Mouse (Mus musculus) testis, adult 2 months (tissue): Measurements from ENCODE around the gene Otud7a. TPM values are rescaled to one million over a fixed set of nuclear protein-coding genes. Genes with fewer than 3 reads are reported as not detected.

Source experiments
- H3K27ac ChIP-seq: fragments of 200-500 bp; 2 replicates; pipeline ENCODE4 v1.5.1; 2012; ENCODE audit warnings: low read depth, low read length; ENCODE audit not compliant: control insufficient read depth, insufficient read depth
- H3K27me3 ChIP-seq: fragments of 200-500 bp; 2 replicates; pipeline ENCODE4 v1.6.1; 2012; ENCODE audit warnings: mild to moderate bottlenecking, low read length, moderate library complexity; ENCODE audit not compliant: control insufficient read depth, insufficient read depth
- H3K36me3 ChIP-seq: fragments of 200-500 bp; 2 replicates; pipeline ENCODE4 v1.6.1; 2012; ENCODE audit warnings: mild to moderate bottlenecking, low read length; ENCODE audit not compliant: control insufficient read depth, insufficient read depth
- H3K4me1 ChIP-seq: fragments of 200-500 bp; 2 replicates; pipeline ENCODE4 v1.6.1; 2012; ENCODE audit warnings: low read length; ENCODE audit not compliant: control insufficient read depth, insufficient read depth
- H3K4me3 ChIP-seq: fragments of 200-500 bp; 2 replicates; pipeline ENCODE4 v1.5.1; 2012; ENCODE audit warnings: low read depth, mild to moderate bottlenecking, low read length, moderate library complexity, mixed read lengths; ENCODE audit not compliant: control insufficient read depth
- CTCF ChIP-seq: fragments of 200-500 bp; IDR thresholded peaks from 2 replicates; pipeline ENCODE4 v1.5.1; 2012; ENCODE audit warnings: low read depth, mild to moderate bottlenecking, inconsistent platforms, low read length, moderate library complexity; ENCODE audit not compliant: control insufficient read depth, insufficient read depth, insufficient replicate concordance
- POLR2A ChIP-seq: fragments of 200-500 bp; IDR thresholded peaks from 2 replicates; pipeline ENCODE4 v1.6.1; 2012; ENCODE audit warnings: low read depth, mild to moderate bottlenecking, inconsistent platforms, low read length, moderate library complexity; ENCODE audit not compliant: control insufficient read depth
- polyA plus RNA-seq: library from polyadenylated mRNA; depleted of rRNA; stranded (reverse); fragments of >200 nt; gene quantifications from 2 replicates; pipeline ENCODE4 v1.2.3, GENCODE M21; 2012

Gene Otud7a
- polyA plus RNA-seq, 1 experiment, result 6.3 TPM

DNA sequence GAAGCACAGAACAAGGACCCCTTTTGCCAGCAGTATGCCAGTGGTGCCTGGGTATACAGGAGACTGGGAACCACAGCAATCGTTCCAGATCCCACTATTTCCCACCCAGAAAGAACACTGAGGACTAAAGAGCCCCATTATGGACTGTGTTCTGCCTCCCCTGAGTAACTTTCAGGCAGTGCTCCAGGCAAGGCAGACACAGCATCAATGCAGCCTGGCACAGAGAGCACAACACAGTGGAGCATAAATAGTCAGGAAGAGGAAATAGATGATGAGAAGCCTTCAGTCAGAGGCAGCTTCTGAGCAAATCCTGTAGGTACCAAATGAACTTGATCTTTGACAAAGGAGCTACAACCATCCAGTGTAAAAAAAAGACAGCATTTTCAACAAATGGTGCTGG, 115.1 kb downstream of the Otud7a start:
- Histone ChIP-seq H3K4me3 (no peak overlapping the region), H3K4me1 (no peaks in the 10 kb centered on the region), H3K27ac (no peak overlapping the region), H3K27me3 (no peaks in the 10 kb centered on the region), H3K36me3 (no peaks in the 10 kb centered on the region)
- TF ChIP-seq CTCF (no peak), POLR2A (no peak)

DNA sequence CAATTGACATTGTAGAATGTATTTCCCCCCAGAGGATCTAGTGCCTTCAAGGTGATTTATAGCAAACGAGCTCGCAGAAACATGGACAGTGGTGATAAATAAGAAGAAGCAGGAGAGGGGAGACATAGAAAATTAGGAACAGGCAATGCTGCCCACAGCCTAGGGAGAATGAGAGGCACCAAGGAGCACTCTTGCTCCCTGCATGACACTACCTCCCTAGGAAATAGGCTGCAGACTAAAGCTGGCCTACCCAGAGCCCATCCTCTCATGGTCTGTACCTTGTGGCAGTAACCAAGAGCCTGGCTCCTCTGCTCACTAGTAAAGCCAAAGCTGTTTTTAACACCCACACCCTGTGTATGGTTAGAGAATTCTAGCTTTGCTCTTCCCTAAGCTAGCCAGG, 138.8 kb downstream of the Otud7a start:
- no peak overlapping the region for H3K4me3 ChIP-seq
- no peaks in the 10 kb centered on the region for H3K4me1 ChIP-seq
- H3K27ac ChIP-seq, result no peak overlapping the region
- no peaks in the 10 kb centered on the region for H3K36me3 ChIP-seq
- TF ChIP-seq CTCF (no peak), POLR2A (no peak)
- H3K27me3 ChIP-seq, result no peaks in the 10 kb centered on the region

DNA sequence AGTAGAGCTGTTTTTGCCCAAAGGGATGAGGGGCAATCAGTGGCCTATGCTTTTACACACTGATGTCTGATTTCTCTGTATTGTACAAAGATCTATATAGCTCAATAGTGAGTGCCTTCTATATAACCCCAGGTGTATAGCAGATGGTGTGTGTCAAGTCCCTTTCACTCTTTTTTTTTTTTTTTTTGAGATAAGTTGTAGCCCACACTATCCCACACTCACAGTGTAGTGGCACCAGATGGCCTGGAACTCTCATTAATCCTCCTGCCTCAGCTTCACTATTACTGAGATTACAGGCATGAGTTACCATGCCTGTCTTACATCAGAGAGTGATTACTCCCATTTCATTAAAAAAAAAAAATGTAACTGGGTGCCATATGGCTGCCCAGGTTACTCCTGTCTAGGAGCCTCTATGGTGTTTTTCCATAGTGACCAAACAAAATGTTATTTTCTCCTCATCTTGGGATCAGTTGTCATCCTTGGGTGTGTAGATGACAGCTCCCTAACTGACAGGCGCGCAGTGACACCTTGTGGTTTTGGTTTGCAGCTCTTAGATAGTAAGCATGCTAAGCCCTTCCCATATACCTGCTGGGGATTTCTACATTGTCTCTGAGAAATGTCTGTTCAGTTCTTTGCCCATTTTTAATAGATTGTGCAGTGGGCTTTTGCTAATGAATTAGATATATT, 141.8 kb downstream of the Otud7a start:
- no peak for TF ChIP-seq POLR2A
- TF ChIP-seq CTCF, result no peak

DNA sequence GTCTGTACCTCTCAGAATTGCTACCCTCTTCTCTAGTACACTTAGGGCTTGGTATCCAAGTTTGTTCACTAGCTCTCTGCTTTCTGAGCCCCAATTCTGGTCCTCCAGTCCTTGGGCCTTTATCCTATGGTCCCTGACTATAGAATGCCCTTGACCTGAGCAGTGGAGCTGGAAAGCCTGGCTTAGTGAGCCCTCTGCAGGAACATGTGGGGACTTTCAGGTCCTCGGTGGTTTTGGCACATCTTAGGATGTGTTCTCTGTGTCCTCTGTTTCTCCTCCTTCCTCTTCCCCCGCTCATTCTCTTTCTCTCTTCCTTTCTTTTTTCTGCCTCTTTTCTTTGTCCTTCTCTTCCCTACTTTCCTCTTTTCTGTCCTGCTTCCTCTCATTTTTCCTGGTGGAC, 145.8 kb downstream of the Otud7a start:
- no peak for TF ChIP-seq POLR2A
- TF ChIP-seq CTCF, result no peak
- no peak overlapping the region for H3K4me3 ChIP-seq

More for the DNA sequence above, 141.8 kb downstream of the Otud7a start:
- H3K4me3 ChIP-seq, result no peak overlapping the region
- H3K36me3 ChIP-seq, result no peaks in the 10 kb centered on the region
- no peak overlapping the region for H3K27ac ChIP-seq
- H3K4me1 ChIP-seq, result no peaks in the 10 kb centered on the region
- H3K27me3 ChIP-seq, result no peaks in the 10 kb centered on the region

DNA sequence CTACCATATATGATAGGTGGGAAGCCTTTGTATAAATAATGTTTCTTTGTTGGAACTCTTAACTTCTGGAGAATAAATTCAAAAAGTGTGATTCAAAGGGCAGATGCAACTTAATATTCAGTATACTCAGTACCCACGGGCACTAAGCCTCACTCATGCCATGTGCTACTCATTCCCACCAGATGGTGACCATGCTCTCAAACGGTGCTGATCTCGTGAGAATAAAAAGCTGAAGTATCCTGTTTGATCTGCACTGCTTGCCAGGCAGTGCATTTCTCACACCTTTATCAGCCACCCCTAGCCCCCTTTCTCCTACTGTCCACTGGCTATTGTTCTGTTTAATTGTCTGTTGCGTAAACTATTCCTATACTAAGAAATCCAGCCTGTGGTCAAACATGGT, 146.8 kb downstream of the Otud7a start:
- Histone ChIP-seq H3K4me1 (no peaks in the 10 kb centered on the region), H3K4me3 (no peak overlapping the region), H3K36me3 (no peaks in the 10 kb centered on the region), H3K27me3 (no peaks in the 10 kb centered on the region), H3K27ac (no peak overlapping the region)
- no peak for TF ChIP-seq POLR2A
- no peak for TF ChIP-seq CTCF

More for the DNA sequence above, 145.8 kb downstream of the Otud7a start:
- Histone ChIP-seq H3K36me3 (no peaks in the 10 kb centered on the region), H3K27ac (no peak overlapping the region), H3K27me3 (no peaks in the 10 kb centered on the region), H3K4me1 (no peaks in the 10 kb centered on the region)

DNA sequence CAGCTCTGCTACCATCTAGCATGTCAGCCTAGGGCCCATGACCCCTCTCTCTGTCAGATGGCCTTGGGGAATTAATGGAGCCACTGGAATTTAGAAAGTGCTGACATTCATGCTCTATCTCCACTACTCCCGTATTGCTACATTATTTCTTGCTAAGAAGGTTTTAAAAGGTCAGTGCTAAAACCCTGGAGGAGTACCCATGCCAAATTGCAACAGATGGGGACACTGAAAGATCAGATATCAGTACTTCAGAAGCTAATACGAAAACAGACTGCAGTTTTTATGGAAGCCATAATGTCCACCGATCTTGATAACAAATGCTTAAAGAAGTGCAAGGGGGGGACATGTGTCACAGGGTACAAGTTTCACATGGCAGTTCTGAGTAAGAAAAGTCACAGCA, 147.5 kb downstream of the Otud7a start:
- Histone ChIP-seq H3K36me3 (no peaks in the 10 kb centered on the region), H3K27me3 (no peaks in the 10 kb centered on the region), H3K4me1 (no peaks in the 10 kb centered on the region), H3K4me3 (no peak overlapping the region), H3K27ac (no peak overlapping the region)
- no peak for TF ChIP-seq CTCF
- no peak for TF ChIP-seq POLR2A

DNA sequence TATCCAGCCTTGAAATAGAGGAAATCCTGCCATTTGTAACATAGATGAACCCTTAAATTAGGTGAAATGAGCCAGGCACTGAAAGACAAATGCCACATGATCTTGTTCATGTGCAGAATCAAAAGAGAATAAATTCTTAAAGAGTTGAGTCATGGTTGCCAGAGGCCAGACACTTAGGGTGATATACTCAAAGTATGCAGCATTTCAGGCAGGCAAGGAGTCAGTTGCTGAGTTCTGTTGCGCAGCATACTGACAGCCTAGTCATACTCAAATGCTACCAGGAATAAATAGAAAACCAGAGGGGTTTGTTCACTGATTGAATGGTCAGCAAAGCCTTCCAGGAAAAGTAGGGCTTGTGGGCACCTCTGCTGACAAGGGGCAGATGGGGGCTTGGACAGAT, 160.3 kb downstream of the Otud7a start:
- Histone ChIP-seq H3K27ac (no peak overlapping the region), H3K27me3 (no peaks in the 10 kb centered on the region), H3K4me1 (no peaks in the 10 kb centered on the region), H3K4me3 (no peak overlapping the region), H3K36me3 (no peaks in the 10 kb centered on the region)
- TF ChIP-seq CTCF, result no peak
- no peak for TF ChIP-seq POLR2A

DNA sequence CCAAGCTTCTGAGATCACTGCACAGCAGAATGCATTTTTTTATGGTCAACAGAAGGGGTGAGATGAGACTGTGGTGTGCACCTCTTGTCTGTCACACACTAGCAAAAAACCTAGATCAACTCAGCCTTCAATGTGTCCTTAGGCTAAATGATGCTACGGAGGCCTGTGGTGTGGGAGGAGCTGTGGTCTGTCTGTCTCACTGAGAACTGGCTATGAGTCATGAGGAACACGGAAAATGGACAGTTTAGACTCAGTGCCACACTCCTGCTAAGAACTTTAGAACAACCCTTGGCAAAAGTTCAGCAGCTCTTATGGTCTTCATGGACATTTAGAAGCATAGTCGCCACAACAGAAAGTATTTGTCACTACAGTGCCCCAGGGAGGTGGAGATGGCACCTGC, 172.5 kb downstream of the Otud7a start:
- H3K36me3 ChIP-seq, result no peaks in the 10 kb centered on the region
- TF ChIP-seq POLR2A (no peak), CTCF (no peak)

More for the DNA sequence above, 172.5 kb downstream of the Otud7a start:
- no peak overlapping the region for H3K27ac ChIP-seq
- no peak overlapping the region for H3K4me3 ChIP-seq
- no peaks in the 10 kb centered on the region for H3K4me1 ChIP-seq
- H3K27me3 ChIP-seq, result no peaks in the 10 kb centered on the region
